Mouse (Mus musculus): Measurements from ENCODE around the gene Hoxa11. TPM values are rescaled to one million over a fixed set of nuclear protein-coding genes. Genes with fewer than 3 reads are reported as not detected.
A peak's percentile ranks its signal among the peaks of the same experiment; 100 is the strongest.

The Hoxa11 gene
- polyA plus RNA-seq, 1 experiment = 10.9 TPM

DNA sequence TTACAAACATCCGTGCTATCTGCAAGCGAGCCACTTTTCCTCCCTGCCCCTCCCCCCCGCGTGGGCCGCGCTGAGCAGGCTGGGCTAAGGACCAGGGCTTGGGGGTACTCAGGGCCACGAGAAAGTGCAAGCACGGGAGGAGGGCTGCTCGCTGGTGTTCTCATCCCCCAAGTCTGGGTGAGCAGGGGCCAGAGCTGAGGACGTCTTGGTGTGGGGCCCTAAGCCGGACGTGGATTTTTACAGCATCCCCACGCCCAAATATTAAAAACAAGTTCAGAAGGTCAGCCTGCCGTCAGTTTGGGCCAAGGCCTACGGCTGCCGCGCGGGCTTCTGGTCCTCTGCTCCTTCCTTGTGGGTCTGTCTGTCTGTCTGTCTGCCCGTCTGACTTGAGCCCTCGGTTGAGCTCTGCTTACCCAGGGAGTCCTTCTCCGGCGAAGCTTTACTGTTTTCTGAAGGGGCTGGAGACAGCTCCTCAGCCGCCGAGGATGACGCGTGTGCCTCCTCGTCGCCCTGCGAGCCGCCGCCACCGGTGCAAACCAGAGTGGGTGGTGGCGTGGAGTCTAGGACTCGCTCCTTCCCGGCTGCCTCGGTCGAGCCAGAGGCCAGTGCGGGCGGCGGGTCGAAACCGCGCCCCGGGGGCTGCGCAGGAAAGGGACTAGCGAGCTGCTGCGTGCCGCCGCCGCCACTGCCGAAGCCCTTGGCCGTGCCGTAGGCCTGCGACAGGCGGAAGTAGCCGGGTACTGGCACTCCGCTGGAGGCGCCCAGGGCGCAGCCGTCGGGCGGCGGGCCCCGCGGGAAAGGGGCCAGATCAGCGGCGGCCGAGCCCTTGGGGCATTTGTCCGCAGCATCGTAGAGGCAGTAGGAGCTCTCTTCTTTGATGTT lies 11.8 kb downstream of the Hoxa11 start:
- Histone ChIP-seq H3K4me2 (ENCODE audit: low read depth) (peak overlapping the region; percentile 99), H3K4me3 (peak overlapping the region; percentile 89), H3K79me2 (ENCODE audit: control insufficient read depth, insufficient read depth) (peaks cover 90% of the 10 kb centered on the region), H3K36me3 (ENCODE audit: control insufficient read depth, insufficient read depth) (no peaks in the 10 kb centered on the region), H3ac (ENCODE audit: control insufficient read depth, insufficient read length) (peak overlapping the region; percentile 73), H3K27me3 (ENCODE audit: control insufficient read depth, insufficient read depth, insufficient read length) (no peaks in the 10 kb centered on the region)
- TF ChIP-seq USF1 (IDR thresholded peaks at IDR 0.05; ENCODE audit: low read depth) (no peak), POLR2AphosphoS2 (IDR thresholded peaks at IDR 0.05; ENCODE audit: insufficient read length, low read depth) (peak; percentile 57), E2F4 (IDR thresholded peaks at IDR 0.05; ENCODE audit: insufficient read depth) (no peak), MYOD1 (IDR thresholded peaks at IDR 0.05; ENCODE audit: control insufficient read depth in 1 of 3, insufficient read length in 2 of 3, low read depth in 2 of 3) (peak in 1 of 3 experiments; percentile 18), POLR2A (IDR thresholded peaks at IDR 0.05; ENCODE audit: insufficient read length, low read depth) (peak; percentile 45), SRF (IDR thresholded peaks at IDR 0.05; ENCODE audit: control insufficient read depth, insufficient read length, low read depth) (no peak), TCF12 (IDR thresholded peaks at IDR 0.05; ENCODE audit: insufficient read depth, poor library complexity, severe bottlenecking) (no peak), MYOG (IDR thresholded peaks at IDR 0.05; ENCODE audit: control insufficient read depth in 1 of 3, insufficient read depth in 1 of 3, insufficient read length in 2 of 3, low read depth in 2 of 3) (no peak)

DNA sequence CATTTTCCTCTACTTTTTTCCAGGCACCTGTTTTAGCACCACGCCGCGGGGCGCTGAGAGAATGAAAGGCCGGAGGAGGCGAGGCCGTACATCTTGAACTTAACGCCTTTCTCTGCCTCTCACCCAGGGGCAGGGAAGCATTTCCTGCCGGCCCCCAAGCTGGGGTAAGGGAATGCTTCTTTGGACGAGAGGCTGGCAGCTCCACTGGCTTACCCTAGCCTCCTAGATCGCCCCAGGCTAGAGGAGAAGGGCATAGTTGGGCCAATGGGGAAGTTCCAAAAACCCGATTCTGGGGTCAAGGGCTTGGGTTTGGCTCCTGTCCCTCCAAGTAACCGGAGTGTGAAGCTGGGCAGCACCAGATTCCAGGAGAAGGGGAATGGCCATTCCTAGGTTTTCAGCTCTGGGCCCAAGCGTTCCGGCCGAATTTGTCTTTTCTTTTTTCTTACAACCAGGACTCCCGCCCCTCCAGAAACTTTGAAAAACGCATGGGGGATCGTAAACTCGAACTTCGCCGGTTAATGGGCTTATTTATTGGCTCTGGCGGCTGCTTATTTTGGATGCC lies 12.5 kb downstream of the Hoxa11 start:
- Histone ChIP-seq H3K79me2 (ENCODE audit: control insufficient read depth, insufficient read depth) (peaks cover 89% of the 10 kb centered on the region), H3K4me2 (ENCODE audit: low read depth) (peak overlapping the region; percentile 99), H3K36me3 (ENCODE audit: control insufficient read depth, insufficient read depth) (no peaks in the 10 kb centered on the region), H3K4me3 (peak overlapping the region; percentile 89), H3ac (ENCODE audit: control insufficient read depth, insufficient read length) (peak overlapping the region; percentile 73), H3K27me3 (ENCODE audit: control insufficient read depth, insufficient read depth, insufficient read length) (no peaks in the 10 kb centered on the region)
- no peak for TF ChIP-seq MYOG (IDR thresholded peaks at IDR 0.05; ENCODE audit: control insufficient read depth in 1 of 3, insufficient read depth in 1 of 3, insufficient read length in 2 of 3, low read depth in 2 of 3)
- TF ChIP-seq POLR2A (IDR thresholded peaks at IDR 0.05; ENCODE audit: insufficient read length, low read depth) = no peak
- no peak for TF ChIP-seq REST (IDR thresholded peaks at IDR 0.05; ENCODE audit: insufficient read depth, insufficient read length)
- no peak for TF ChIP-seq CEBPB (IDR thresholded peaks at IDR 0.05; ENCODE audit: insufficient read depth, poor library complexity, severe bottlenecking)
- no peak for TF ChIP-seq E2F4 (IDR thresholded peaks at IDR 0.05; ENCODE audit: insufficient read depth)
- TF ChIP-seq TCF12 (IDR thresholded peaks at IDR 0.05; ENCODE audit: insufficient read depth, poor library complexity, severe bottlenecking) = no peak
- TF ChIP-seq USF1 (IDR thresholded peaks at IDR 0.05; ENCODE audit: low read depth) = no peak
- no peak for TF ChIP-seq TCF3 (IDR thresholded peaks at IDR 0.05; ENCODE audit: insufficient read length, low read depth)
- TF ChIP-seq MYOD1 (IDR thresholded peaks at IDR 0.05; ENCODE audit: control insufficient read depth in 1 of 3, insufficient read length in 2 of 3, low read depth in 2 of 3) = no peak
- TF ChIP-seq SRF (IDR thresholded peaks at IDR 0.05; ENCODE audit: control insufficient read depth, insufficient read length, low read depth) = no peak
- no peak for TF ChIP-seq MAX (IDR thresholded peaks at IDR 0.05; ENCODE audit: low read depth)

DNA sequence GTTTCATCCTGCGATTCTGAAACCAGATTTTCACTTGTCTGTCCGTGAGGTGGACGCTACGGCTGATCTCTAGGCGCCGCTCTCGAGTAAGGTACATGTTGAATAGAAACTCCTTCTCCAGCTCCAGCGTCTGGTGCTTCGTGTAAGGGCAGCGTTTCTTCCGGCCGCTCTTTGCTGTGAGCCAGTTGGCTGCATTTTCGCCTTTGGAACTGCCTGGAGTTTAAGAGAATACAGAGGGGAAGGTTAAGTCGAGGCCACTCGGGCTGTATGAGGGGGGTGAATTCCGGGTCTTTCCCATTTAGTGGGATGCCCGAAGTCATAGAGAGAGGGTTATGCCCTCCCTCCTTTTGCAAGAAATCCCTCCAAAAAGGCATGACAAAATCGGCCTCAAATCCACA lies 13.0 kb downstream of the Hoxa11 start:
- Histone ChIP-seq H3K79me2 (ENCODE audit: control insufficient read depth, insufficient read depth) (peaks cover 89% of the 10 kb centered on the region), H3K4me2 (ENCODE audit: low read depth) (peak overlapping the region; percentile 99), H3K27me3 (ENCODE audit: control insufficient read depth, insufficient read depth, insufficient read length) (no peaks in the 10 kb centered on the region), H3ac (ENCODE audit: control insufficient read depth, insufficient read length) (peak overlapping the region; percentile 73), H3K4me3 (peak overlapping the region; percentile 89), H3K36me3 (ENCODE audit: control insufficient read depth, insufficient read depth) (no peaks in the 10 kb centered on the region)
- TF ChIP-seq MYOG (IDR thresholded peaks at IDR 0.05; ENCODE audit: control insufficient read depth in 1 of 3, insufficient read depth in 1 of 3, insufficient read length in 2 of 3, low read depth in 2 of 3) = no peak
- TF ChIP-seq POLR2A (IDR thresholded peaks at IDR 0.05; ENCODE audit: insufficient read length, low read depth) = no peak
- TF ChIP-seq MAX (IDR thresholded peaks at IDR 0.05; ENCODE audit: low read depth) = no peak
- TF ChIP-seq TCF12 (IDR thresholded peaks at IDR 0.05; ENCODE audit: insufficient read depth, poor library complexity, severe bottlenecking) = no peak
- no peak for TF ChIP-seq REST (IDR thresholded peaks at IDR 0.05; ENCODE audit: insufficient read depth, insufficient read length)
- TF ChIP-seq TCF3 (IDR thresholded peaks at IDR 0.05; ENCODE audit: insufficient read length, low read depth) = no peak
- no peak for TF ChIP-seq SRF (IDR thresholded peaks at IDR 0.05; ENCODE audit: control insufficient read depth, insufficient read length, low read depth)

DNA sequence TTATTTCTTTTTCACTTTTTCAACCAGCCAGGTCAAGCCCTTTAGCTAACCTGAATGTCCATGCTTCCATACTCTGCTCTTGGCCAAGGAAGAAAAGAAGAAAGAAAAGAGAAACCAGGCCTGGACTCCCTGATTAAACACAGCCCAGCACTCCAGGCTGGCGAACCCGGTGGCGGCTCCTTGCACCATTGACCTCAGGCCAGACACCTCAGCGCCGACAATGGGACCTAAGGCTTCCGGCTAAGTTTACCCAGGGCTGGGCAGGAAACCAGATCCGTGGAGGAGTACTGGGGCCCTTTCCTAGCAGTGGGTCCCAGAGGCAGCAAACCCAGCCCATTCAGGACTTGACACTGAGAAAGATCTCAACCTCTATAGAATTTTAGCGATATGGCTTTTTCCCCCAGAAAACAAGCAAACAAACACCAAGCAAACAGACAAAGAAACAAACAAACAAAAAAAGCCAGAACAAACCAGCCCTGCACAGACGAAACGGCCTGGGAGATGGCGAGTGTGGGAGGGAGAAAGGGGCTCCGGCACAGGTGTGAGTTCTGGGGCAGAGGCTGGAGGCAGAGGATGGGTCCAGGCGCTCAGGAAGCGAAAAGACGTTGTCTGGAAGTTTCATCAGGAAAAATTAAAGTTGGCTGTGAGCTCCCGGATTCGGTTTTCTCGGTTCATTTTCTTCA lies 13.6 kb downstream of the Hoxa11 start:
- H3K27me3 ChIP-seq (ENCODE audit: control insufficient read depth, insufficient read depth, insufficient read length) = no peaks in the 10 kb centered on the region
- peak overlapping the region; percentile 99 for H3K4me2 ChIP-seq (ENCODE audit: low read depth)
- no peaks in the 10 kb centered on the region for H3K36me3 ChIP-seq (ENCODE audit: control insufficient read depth, insufficient read depth)
- H3K79me2 ChIP-seq (ENCODE audit: control insufficient read depth, insufficient read depth) = peaks cover 89% of the 10 kb centered on the region
- peak overlapping the region; percentile 89 for H3K4me3 ChIP-seq
- TF ChIP-seq TCF12 (IDR thresholded peaks at IDR 0.05; ENCODE audit: insufficient read depth, poor library complexity, severe bottlenecking) (no peak), MAX (IDR thresholded peaks at IDR 0.05; ENCODE audit: low read depth) (no peak), POLR2AphosphoS2 (IDR thresholded peaks at IDR 0.05; ENCODE audit: insufficient read length, low read depth) (no peak), CEBPB (IDR thresholded peaks at IDR 0.05; ENCODE audit: insufficient read depth, poor library complexity, severe bottlenecking) (no peak), TCF3 (IDR thresholded peaks at IDR 0.05; ENCODE audit: insufficient read length, low read depth) (no peak), MYOG (IDR thresholded peaks at IDR 0.05; ENCODE audit: control insufficient read depth in 1 of 3, insufficient read depth in 1 of 3, insufficient read length in 2 of 3, low read depth in 2 of 3) (no peak), SRF (IDR thresholded peaks at IDR 0.05; ENCODE audit: control insufficient read depth, insufficient read length, low read depth) (no peak)
- no peak overlapping the region for H3ac ChIP-seq (ENCODE audit: control insufficient read depth, insufficient read length)

Measured in myocyte (in vitro differentiated cells).